Mouse (Mus musculus) heart, adult 9 months (tissue): ENCODE data around the gene Zbtb24.
"Not testable (repeated sequence)": the region's sequence is repeated elsewhere in the genome, so short reads cannot be mapped to it uniquely, and the experiment has no call there.

ENCODE experiments used
- DNase-seq, 2 experiments: peaks; one replicate each; pipeline ENCODE4 v3.0.0; 2022; ENCODE audit warnings: low spot score in 2 of 2

Zbtb24 gene

DNA sequence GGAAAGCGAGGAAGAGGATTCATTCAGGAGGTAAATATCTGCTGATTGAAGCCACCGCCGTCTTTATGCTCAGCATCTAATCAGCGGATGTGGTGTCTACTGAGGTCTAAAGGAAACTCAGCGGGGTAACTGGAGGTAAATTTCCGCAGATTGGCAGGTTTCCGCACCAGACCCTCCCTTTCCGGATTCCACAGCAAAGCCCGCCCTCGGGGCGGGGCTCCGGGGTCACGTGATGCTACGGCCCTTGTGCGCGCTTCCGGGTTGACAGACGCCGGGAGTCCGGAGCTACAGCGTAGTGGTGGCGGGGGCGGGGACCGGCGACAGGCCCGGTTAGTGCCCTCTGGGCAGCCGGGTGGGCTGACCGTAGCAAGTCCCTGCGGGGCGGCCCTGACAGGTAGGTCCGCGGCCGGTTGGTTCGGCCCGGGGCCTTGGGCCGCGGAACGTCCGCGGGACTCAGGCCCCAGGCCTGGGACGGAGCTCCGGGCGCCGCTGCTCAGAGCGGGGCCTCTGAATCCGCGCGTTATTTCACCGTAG lies at the start of gene Zbtb24:
Zbtb24 (plus strand) TSS at position 247 of the 534 bp plus-strand sequence.
- peak; percentile 94 to 95 for DNase-seq

DNA sequence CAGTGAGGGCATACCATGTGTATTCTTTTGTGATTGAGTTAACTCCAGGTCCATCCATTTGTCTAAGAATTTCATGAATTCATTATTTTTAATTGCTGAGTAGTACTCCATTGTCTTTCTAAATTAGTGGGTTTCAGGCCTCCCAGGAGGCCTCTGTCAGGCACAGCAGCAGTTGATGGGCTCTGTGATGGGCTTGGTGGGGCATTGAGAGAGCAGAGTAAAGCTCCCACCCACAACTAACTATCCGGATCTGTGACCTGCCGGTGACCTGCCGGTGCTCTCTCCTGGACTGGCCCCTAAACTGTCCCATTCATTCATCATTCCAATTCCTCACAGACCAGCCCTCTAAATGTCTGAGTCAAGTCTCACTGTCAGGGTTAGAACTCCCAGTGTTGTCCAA lies 49.1 kb upstream of the Zbtb24 start:
- DNase-seq, result no peak

DNA sequence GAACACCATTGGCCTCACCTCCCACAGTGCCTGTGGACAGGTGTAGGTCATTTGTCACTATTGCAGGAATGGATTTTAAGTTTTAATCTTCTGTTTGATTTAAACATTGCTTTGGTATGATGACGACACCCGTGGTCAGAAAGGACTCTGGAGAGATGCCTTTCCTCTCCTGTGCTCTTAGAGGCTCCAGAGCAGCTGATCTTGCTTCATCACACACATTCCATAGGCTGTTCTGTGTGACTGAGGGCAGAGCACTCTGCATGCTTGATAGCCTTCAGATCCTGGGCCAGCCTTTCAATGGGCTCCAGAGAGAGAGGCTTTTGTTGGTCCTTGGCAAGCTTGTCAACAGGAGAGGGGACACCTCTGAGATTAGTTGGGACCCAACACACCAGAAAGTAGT lies 46.8 kb upstream of the Zbtb24 start:
- no peak for DNase-seq

DNA sequence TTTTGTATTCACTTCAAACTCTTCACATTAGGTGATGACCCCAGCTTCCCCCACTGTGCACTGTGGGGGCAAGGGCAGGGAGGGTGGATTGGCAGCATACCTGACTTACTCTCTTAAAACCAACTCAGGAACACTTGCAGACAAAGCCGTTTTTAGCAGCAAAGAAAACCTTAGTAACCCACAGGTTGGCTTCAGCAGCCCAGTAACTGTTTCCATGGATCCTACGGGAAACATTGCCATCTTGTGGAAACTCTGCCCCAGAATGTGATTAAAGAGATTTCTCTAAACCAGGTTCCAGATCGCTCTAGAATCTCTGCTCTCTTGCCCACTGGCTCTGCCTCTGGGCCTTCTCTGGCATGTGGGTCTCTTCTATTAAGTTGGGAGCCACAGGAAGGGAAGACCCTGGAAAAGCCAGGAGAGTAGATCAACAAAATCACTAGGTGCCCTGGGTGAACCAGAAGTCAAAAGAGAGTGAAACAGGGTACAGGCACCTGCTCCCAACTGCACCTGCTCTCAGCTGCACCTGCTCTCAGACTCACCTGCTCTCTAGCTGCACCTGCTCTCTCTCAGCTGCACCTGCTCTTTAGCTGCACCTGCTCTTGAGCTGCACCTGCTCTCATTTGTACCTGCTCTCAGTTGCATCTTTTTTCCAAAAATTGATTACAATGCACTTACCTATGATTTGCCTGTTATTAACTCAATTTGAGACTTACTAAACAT lies 46.1 kb upstream of the Zbtb24 start:
- no peak for DNase-seq

DNA sequence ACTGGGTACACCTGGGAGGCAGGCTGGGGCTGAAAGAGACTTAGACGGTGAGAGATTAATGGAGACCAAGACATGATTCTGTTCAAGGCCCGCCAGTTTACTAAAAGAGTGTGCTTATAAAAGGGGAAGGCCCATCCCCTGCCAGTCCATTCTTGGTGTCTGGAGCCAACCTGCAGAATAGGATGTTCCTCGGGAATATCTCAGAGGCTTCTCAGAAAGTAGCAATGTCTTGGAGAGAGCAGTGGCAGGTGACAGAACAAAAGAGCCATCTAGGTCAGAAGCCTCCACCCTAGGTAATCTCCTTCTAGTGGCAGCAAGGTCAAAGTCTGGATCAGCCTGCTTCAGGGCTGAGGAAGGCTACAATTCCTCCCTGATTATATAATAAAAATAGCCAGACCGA lies 40.0 kb upstream of the Zbtb24 start:
- DNase-seq, result not testable (repeated sequence)

DNA sequence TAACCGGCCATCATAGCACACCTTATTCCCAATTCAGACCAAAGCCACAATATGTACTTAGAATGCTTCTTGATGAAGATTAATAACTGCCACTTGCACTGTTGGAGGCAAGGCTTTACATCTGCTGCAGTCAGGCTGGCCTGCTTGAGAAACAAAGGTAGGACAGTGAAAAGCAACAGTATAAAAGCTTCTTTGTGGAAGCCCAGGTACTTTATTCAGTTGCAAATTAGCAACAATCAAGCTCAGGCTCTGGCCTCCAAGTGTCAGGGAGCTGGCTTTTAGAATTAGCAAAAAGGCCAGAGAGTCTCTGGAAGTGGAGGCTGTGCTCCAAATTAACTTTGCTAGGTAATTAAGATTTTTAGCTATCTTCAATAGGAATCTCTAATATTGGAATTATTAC lies 39.4 kb upstream of the Zbtb24 start:
- not testable (repeated sequence) for DNase-seq

DNA sequence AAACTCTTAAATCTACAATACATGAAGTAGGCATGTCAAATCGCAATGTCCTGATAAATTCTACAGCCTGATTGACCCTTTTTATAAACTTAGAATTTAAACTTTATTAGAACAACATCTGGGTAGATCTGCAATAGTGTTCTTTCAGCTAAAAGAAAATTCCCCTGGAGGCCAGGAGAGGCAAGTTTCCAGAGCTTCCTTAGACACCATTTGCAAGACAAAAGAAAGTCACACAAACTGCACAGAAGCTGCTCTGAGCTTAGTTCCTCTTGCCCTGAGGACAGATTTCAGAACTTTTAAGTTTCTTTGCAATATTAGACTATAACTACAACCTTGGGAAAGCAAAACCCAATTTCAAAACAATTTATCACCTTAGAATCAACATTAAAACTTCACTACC lies 36.7 kb upstream of the Zbtb24 start:
- DNase-seq, result not testable (repeated sequence)

DNA sequence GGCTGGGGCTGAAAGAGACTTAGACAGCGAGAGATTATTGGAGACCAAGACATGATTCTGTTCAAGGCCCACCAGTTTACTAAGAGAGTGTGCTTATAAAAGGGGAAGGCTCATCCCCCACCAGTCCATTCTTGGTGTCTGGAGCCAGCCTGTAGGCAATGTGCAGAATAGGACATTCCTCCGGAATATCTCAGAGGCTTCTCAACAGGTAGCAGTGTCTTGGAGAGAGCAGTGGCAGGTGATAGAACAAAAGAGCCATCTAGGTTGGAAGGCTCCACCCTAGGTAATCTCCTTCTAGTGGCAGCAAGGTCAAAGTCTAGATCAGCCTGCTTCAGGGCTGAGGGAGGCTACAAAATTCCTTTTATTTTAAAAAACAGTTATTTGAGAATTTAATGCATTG lies 34.8 kb upstream of the Zbtb24 start:
- not testable (repeated sequence) for DNase-seq

DNA sequence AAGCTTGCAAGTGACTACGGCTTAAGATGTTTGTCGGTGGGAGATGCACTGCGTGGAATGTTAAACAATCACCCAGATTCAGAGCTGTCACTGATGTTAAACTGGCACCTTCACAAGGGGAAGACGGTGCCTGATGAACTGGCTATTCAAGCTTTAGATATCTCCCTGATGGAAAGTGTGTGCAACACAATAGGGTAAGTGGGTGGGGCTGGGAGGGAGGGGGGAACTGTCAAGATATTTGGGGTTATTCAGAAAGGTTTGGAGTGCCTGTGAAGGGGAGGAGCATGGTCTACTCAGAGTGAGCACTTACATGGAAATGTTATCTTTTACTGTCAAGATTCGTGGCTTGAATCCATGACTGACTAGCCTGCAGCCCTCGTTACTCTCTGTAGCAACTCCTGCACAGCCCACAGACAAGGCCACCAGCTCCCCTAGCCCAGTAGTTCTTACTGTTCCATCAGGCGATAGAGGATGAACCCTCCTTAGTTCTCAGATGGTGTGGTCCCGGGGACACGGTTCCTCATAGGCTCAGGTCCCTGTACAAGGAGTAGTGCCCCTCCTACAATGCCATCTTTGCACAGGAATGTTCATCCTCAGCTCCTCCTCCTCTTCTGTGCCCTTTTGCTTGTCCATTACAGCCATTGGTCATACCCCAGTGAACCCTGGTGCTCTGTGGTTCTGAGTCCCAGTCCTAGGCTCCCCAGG lies 29.5 kb upstream of the Zbtb24 start:
- no peak for DNase-seq

DNA sequence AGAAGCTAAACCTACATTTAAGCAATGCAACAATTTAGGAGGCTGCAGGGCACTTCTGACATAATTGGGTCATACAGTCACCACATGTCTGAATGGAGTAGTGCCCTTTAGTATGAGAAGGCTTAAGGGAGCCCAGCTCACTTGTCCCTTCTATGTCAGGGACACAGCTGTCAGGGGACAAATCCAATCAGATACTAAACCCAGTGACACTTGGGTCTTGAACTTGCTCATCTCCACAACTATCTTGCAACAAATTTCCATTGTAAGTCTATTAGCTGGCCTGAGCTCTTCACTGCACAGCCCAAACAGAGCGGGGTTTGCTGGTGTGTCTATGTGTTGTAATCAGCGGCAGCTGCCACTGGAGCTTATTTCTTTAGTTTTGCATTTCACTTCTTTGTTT lies 26.5 kb upstream of the Zbtb24 start:
- no peak for DNase-seq

DNA sequence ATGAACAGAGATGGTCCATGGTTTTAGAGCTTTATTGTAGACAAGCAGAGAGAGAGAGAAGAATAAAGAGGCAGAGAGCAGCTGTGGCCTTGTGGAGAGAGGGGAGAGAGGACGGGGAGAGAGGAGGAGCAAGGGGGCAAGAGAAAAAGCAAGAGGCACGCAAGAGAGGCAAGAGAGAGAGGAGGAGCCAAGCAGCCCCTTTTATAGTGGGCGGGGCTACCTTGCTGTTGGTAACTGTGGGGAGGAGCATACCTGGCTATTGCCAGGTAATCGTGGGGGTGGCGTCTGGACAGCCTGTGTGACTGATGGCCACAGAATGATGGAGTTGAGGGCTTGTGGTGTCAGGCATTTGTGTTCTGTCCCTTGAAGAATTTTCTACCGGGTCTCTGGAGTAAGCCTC lies 23.8 kb upstream of the Zbtb24 start:
- no peak for DNase-seq

DNA sequence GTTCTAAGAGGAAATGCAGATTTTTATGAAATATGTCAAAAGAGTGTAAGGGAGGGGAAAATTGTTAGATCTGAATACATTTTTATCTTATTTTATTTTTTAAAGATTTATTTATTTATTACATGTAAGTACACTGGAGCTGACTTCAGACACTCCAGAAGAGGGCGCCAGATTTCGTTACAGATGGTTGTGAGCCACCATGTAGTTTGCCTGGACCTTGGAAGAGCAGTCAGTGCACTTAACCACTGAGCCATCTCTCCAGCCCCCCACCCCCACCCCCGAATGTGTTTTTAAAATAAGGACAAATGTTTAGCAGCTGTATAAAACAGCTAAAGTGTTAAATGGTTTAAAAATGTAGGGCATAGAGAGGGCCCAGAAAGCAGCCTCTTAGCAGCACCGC lies 15.6 kb upstream of the Zbtb24 start:
- peak; percentile 18 to 49 for DNase-seq

DNA sequence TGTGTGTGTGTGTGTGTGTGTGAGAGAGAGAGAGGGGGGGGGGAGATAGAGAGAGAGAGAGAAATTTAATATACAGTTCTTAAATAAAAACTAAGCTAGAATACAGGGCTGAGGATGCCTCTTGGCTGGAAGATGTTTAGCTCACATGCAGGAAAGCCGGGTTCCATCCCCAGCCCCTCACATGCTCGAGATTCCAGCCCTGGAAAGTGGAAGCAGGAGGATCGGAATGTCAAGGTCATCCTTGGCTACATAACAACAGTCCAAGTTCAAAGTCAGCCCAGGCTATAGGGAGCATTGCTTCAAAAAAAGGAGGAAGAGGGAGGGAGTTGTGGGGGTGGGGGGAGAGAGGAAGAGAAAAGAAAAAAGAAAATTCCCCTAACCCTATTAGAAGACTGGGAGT lies 15.0 kb upstream of the Zbtb24 start:
- no peak for DNase-seq

DNA sequence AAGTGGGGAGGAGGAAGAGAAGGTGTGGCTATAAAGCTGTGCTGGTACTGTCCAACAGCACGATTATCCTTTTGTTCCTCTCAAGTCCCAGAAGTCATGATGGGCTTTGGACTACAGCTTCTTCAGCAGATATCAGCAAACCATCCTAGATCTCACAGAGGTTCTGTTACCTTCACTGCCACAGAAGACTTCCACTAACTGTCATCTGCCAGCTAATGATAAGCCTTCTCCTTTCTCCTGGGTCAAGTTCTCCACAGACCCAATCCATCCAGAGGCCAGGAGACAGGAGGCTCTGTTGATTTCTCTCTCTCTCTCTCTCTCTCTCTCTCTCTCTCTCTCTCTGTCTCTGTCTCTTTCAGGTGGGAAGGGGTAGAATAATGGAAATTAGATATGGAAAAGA lies 2.0 kb upstream of the Zbtb24 start:
- no peak for DNase-seq

DNA sequence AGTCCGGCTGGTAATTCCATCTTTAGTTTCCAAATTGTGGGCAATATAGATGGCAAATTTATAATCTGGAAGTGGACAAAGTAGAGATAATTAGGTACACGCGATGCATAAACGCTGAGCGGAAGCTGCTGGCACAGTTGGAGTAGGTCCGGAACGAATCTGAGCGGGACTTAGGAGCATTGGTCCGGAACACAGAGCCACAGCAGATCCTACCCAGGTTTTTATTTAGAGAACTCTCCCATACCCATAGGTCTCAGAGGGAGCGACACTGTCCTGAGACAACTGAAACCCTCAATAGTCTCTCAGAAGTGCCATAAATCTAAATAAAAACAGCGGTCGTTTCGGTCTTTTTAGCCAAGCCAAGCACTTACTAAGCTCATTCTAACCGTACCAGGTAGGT lies 499 bp upstream of the Zbtb24 start:
- no peak for DNase-seq

DNA sequence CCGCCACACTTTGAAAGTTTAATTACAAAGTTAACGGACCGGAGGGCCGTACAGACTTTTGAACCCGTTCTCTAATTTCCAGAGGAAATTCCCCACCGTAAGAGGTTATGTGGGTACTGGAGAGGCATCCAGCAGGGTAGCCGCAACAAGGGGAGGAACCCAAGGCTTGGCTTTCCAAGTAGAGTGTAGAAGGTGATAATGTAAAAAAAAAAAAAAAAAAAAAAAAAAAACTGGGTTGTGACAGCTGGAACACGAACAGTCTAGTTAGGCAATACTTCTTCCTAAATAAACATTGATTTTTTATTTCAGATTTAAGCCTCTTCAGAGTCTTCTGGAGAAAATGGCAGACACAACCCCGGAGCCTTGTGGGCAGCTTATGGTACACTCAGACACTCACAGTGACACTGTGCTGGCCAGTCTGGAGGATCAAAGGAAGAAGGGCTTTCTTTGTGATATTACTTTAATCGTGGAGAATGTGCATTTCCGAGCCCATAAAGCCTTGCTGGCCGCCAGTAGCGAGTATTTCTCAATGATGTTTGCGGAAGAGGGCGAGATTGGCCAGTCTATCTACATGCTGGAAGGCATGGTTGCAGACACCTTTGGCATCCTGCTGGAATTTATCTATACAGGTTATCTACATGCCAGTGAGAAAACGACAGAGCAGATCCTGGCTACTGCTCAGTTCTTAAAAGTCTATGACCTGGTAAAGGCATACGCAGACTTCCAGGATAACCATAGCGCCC lies 768 bp downstream of the Zbtb24 start:
- no peak for DNase-seq

DNA sequence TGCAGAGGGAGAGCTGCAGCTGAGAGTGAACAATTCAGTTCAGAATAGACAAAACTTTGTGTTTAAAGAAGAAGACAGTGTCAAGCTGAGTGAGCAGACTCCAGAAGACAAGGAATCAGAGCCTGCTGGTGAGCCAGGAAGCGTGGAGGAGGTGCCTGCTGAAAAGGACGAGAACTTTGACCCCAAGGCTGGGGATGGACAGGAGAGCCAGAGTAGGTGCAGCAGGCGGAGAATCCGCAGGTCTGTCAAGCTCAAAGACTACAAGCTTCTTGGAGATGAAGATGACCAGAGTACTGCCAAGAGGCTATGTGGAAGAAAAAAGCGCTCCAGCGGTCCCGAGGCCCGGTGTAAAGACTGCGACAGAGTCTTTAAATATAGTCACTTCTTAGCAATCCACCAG lies 1.5 kb downstream of the Zbtb24 start:
- no peak for DNase-seq

DNA sequence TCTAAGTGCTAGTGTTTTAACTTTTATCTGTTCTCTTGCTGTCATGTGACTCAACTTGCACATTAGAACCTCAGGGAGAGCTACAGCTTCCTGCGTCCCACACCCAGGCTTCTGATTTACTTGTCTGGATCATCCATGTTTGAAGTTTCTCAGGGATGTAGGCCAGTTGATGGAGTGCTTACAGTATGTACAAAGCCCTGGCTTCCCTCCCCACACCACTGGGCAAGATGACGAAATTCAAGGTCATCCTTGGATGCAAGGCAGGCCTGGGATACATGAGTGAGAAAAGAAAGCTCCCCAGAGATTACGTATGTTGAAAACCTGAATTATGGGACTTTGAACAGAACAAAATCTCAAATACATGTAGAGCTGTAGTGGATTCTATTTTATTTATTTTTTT lies 2.6 kb downstream of the Zbtb24 start:
- no peak for DNase-seq

DNA sequence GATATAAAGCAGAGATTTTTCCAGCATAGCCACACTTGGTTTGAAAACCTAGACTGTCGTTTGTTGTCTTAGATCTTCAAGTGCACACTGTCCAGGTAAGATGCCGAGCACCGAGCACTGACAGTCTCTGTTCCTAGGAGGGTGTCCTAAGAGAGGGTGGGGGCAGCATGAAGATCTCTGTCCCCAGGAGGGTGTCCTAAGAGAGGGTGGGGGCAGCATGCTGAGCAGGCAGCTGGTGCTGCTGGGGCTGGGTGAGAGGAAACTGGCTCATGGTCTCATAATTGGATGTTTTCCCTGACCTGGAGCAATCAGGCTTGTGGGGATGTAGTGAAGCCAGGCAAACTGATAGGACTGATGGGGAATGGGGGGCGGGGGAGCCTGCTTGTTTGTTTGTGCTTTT lies 9.8 kb downstream of the Zbtb24 start:
- no peak for DNase-seq

DNA sequence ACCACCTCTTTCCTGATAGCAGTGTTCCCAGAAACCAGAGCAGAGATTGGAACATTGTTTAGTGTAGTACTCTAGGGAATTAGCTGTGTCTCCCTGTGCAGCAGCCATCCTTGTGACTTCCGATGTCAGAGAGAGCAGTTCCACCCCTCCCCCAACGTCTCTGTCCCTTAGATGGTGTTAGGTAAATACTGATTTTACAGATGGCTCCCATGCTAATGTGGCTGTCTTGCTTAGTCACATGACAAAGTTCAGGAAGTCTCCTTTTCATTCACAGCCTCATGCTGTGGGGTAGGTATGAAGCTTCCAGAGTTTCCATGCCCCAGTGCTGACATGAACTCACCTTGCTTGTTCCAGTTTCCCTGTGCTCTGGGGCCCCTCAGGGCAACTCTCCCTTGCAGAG lies 10.3 kb downstream of the Zbtb24 start:
- DNase-seq, result no peak

DNA sequence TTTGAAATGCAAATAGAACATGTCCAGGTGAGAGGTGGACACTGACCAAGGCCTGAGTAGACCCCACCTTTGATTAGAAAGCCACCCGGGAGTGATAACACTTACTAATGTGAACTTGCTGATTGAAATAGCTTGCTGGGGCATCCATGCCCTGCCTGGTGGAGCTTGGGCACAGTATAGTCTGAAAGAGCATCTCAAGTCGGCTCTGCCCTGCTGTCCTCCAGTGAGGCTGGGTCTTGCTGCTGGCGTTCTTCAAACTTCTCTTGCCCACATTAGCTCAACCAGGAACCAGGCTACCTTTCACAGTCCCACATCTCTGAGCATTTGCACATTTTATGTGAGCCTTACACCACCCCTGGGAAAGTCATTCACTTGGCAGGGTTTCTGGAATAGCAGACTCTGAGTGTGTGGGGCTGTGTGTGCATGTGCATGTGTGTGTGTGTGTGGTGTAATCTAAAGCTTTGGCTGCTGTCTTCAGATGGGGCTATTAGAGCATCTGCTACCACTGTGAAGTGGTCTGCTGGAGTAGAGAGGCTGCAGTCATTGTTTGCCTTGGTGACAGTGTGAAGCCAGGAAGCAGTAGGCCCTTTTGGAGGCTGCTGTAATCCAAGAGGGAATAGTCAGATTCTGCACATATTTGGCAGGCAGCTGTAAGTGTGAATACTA lies 11.0 kb downstream of the Zbtb24 start:
- DNase-seq, result no peak

DNA sequence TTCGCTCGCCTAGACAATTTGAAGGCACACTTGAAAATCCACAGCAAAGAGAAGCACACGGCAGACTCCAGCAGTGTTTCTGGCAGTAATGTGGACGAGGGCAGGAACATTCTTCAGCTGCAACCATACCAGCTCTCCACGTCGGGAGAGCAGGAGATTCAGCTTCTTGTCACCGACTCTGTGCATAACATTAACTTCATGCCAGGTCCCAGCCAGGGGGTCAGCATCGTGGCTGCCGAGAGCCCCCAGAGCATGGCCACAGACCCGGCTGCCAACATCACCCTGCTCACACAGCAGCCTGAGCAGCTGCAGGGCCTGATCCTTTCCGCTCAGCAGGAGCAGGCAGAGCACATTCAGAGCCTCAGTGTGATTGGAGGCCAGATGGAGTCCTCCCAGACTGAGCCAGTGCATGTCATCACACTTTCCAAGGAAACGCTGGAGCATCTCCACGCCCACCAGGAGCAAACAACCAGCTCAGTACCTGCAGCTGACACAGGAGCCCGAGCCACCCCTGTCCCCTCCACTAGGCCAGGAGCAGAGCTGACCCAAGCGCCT lies 14.3 kb downstream of the Zbtb24 start:
- no peak for DNase-seq
